Mouse (Mus musculus): ENCODE results near the gene Wdr95.
A peak's percentile ranks its signal among the peaks of the same experiment; 100 is the strongest.

DNA sequence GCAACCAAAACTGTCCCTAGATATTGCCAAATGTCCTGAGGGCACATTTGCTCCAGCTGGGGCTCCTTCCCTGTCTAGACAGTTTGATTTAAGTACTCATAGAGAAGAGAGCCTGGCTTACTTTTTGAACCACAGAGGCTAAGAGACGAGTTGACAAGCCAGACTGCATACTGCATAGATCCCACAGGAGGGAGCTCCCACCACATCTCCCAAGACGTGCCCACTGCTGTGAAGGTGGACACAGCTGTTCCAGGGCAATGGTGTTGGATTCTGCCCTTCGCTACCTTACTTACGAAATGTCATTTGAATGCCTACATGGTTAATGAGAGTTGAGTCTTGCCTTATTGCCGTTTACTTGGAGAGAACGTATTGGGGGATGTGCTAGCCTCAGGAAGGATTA is 113.9 kb downstream of the Wdr95 start:
- TF ChIP-seq SIN3A (IDR thresholded peaks at IDR 0.05; ENCODE audit: low read length) (no peak), MAX (IDR thresholded peaks at IDR 0.05; ENCODE audit: low read length) (no peak), CTCF (IDR thresholded peaks at IDR 0.05 in 2 of 3, conservative IDR thresholded peaks at IDR 0.05 in 1 of 3; ENCODE audit: control insufficient read depth in 1 of 3, insufficient read depth in 1 of 3, low read depth in 2 of 3, low read length in 3 of 3, poor library complexity in 1 of 3, severe bottlenecking in 1 of 3) (peak in 2 of 3 experiments; percentile 70 to 81; a peak in 4 of 6 replicates), ELF1 (IDR thresholded peaks at IDR 0.05; ENCODE audit: low read depth, low read length) (no peak), NELFE (IDR thresholded peaks at IDR 0.05; ENCODE audit: low read depth, low read length) (no peak), TAL1 (IDR thresholded peaks at IDR 0.05; ENCODE audit: low read length) (no peak)

Data from MEL (cell line).